Mouse (Mus musculus): ENCODE results near the gene Lhfpl4. TPM values are rescaled to one million over a fixed set of nuclear protein-coding genes. Genes with fewer than 3 reads are reported as not detected.

Lhfpl4 gene
- polyA plus RNA-seq, 1 experiment = 0.39 TPM

- Histone ChIP-seq H3K27ac (ENCODE audit: insufficient read depth, low read length) (no peak overlapping the region), H3K4me1 (ENCODE audit: control insufficient read depth, insufficient read depth, low read length) (no peaks in the 10 kb centered on the region), H3K4me3 (ENCODE audit: insufficient read depth, low read length) (no peak overlapping the region)
- no peak for TF ChIP-seq CTCF (IDR thresholded peaks at IDR 0.05; ENCODE audit: borderline replicate concordance, insufficient read depth, low read length)
Observed at GRCm38 (mm10) chr6:113193765-113194460, 1.3 kb downstream of the Lhfpl4 start.

- Histone ChIP-seq H3K4me3 (ENCODE audit: insufficient read depth, low read length) (no peak overlapping the region), H3K4me1 (ENCODE audit: control insufficient read depth, insufficient read depth, low read length) (no peaks in the 10 kb centered on the region), H3K27ac (ENCODE audit: insufficient read depth, low read length) (no peak overlapping the region)
- TF ChIP-seq CTCF (IDR thresholded peaks at IDR 0.05; ENCODE audit: borderline replicate concordance, insufficient read depth, low read length) = no peak
- TF ChIP-seq POLR2A (IDR thresholded peaks at IDR 0.05; ENCODE audit: low read depth, low read length) = no peak
Observed at GRCm38 (mm10) chr6:113184866-113185525, 10.2 kb downstream of the Lhfpl4 start.

- Histone ChIP-seq H3K4me3 (ENCODE audit: insufficient read depth, low read length) (no peak overlapping the region), H3K4me1 (ENCODE audit: control insufficient read depth, insufficient read depth, low read length) (no peaks in the 10 kb centered on the region), H3K27ac (ENCODE audit: insufficient read depth, low read length) (no peak overlapping the region)
- TF ChIP-seq POLR2A (IDR thresholded peaks at IDR 0.05; ENCODE audit: low read depth, low read length) (no peak), CTCF (IDR thresholded peaks at IDR 0.05; ENCODE audit: borderline replicate concordance, insufficient read depth, low read length) (no peak)
Observed at GRCm38 (mm10) chr6:113184163-113184562, 11.0 kb downstream of the Lhfpl4 start.

GRCm38 (mm10) chr6:113179195-113179733 lies 15.9 kb downstream of the Lhfpl4 start:
- Histone ChIP-seq H3K4me1 (ENCODE audit: control insufficient read depth, insufficient read depth, low read length) (no peaks in the 10 kb centered on the region), H3K4me3 (ENCODE audit: insufficient read depth, low read length) (no peak overlapping the region), H3K27ac (ENCODE audit: insufficient read depth, low read length) (no peak overlapping the region)
- TF ChIP-seq POLR2A (IDR thresholded peaks at IDR 0.05; ENCODE audit: low read depth, low read length) (no peak), CTCF (IDR thresholded peaks at IDR 0.05; ENCODE audit: borderline replicate concordance, insufficient read depth, low read length) (no peak)

GRCm38 (mm10) chr6:113178286-113179194 lies 16.6 kb downstream of the Lhfpl4 start:
- TF ChIP-seq CTCF (IDR thresholded peaks at IDR 0.05; ENCODE audit: borderline replicate concordance, insufficient read depth, low read length) (no peak), POLR2A (IDR thresholded peaks at IDR 0.05; ENCODE audit: low read depth, low read length) (no peak)
- no peak overlapping the region for H3K4me3 ChIP-seq (ENCODE audit: insufficient read depth, low read length)
- H3K4me1 ChIP-seq (ENCODE audit: control insufficient read depth, insufficient read depth, low read length) = no peaks in the 10 kb centered on the region
- no peak overlapping the region for H3K27ac ChIP-seq (ENCODE audit: insufficient read depth, low read length)

- Histone ChIP-seq H3K4me1 (ENCODE audit: control insufficient read depth, insufficient read depth, low read length) (no peaks in the 10 kb centered on the region), H3K27ac (ENCODE audit: insufficient read depth, low read length) (no peak overlapping the region), H3K4me3 (ENCODE audit: insufficient read depth, low read length) (no peak overlapping the region)
- no peak for TF ChIP-seq CTCF (IDR thresholded peaks at IDR 0.05; ENCODE audit: borderline replicate concordance, insufficient read depth, low read length)
Observed at GRCm38 (mm10) chr6:113176613-113177012, 18.6 kb downstream of the Lhfpl4 start.

- TF ChIP-seq CTCF (IDR thresholded peaks at IDR 0.05; ENCODE audit: borderline replicate concordance, insufficient read depth, low read length) = no peak
- no peak for TF ChIP-seq POLR2A (IDR thresholded peaks at IDR 0.05; ENCODE audit: low read depth, low read length)
- Histone ChIP-seq H3K4me1 (ENCODE audit: control insufficient read depth, insufficient read depth, low read length) (no peaks in the 10 kb centered on the region), H3K4me3 (ENCODE audit: insufficient read depth, low read length) (no peak overlapping the region), H3K27ac (ENCODE audit: insufficient read depth, low read length) (no peak overlapping the region)
Observed at GRCm38 (mm10) chr6:113175469-113175868, 19.7 kb downstream of the Lhfpl4 start.

- TF ChIP-seq CTCF (IDR thresholded peaks at IDR 0.05; ENCODE audit: borderline replicate concordance, insufficient read depth, low read length) (peak; percentile 22; the same call in 1 of the 2 replicates), POLR2A (IDR thresholded peaks at IDR 0.05; ENCODE audit: low read depth, low read length) (no peak)
- peaks cover under 1% of the 10 kb centered on the region for H3K4me1 ChIP-seq (ENCODE audit: control insufficient read depth, insufficient read depth, low read length)
- no peak overlapping the region for H3K27ac ChIP-seq (ENCODE audit: insufficient read depth, low read length)
- H3K4me3 ChIP-seq (ENCODE audit: insufficient read depth, low read length) = no peak overlapping the region
Observed at GRCm38 (mm10) chr6:113172568-113172967, 22.6 kb downstream of the Lhfpl4 start.

- no peak for TF ChIP-seq CTCF (IDR thresholded peaks at IDR 0.05; ENCODE audit: borderline replicate concordance, insufficient read depth, low read length)
- no peak for TF ChIP-seq POLR2A (IDR thresholded peaks at IDR 0.05; ENCODE audit: low read depth, low read length)
- Histone ChIP-seq H3K4me1 (ENCODE audit: control insufficient read depth, insufficient read depth, low read length) (peaks cover 3% of the 10 kb centered on the region), H3K4me3 (ENCODE audit: insufficient read depth, low read length) (no peak overlapping the region), H3K27ac (ENCODE audit: insufficient read depth, low read length) (no peak overlapping the region)
Observed at GRCm38 (mm10) chr6:113172011-113172410, 23.2 kb downstream of the Lhfpl4 start.
